Mouse (Mus musculus) erythroblast, adult 5-6 weeks (primary cell): ENCODE results near the gene Hnrnpab. TPM values are rescaled to one million over a fixed set of nuclear protein-coding genes. Genes with fewer than 3 reads are reported as not detected.
A peak's percentile ranks its signal among the peaks of the same experiment; 100 is the strongest.

Experiments used
- ATAC-seq: replicated peaks from 2 replicates; pipeline ENCODE4 v1.8.0; 2016; ENCODE audit warnings: moderate number of reproducible peaks, mild to moderate bottlenecking, moderate TSS enrichment, inconsistent platforms; ENCODE audit not compliant: poor library complexity, low FRiP score, severe bottlenecking
- total RNA-seq, 2 experiments: library from RNA; stranded (forward) in 1 of 2; stranded (reverse) in 1 of 2; fragments of 150-400 nt in 1 of 2; fragments of 200-764, 138-1000 nt in 1 of 2; gene quantifications; 2 replicates each; pipeline versions ENCODE4 v1.2.3 to v1.2.4; 2015 to 2017; ENCODE audit warnings: low replicate concordance in 2 of 2

Hnrnpab gene
- total RNA-seq (2015; ENCODE audit: low replicate concordance) (140 and 157 TPM in 2 replicates), total RNA-seq (2017; ENCODE audit: low replicate concordance) (174 and 180 TPM in 2 replicates)

DNA sequence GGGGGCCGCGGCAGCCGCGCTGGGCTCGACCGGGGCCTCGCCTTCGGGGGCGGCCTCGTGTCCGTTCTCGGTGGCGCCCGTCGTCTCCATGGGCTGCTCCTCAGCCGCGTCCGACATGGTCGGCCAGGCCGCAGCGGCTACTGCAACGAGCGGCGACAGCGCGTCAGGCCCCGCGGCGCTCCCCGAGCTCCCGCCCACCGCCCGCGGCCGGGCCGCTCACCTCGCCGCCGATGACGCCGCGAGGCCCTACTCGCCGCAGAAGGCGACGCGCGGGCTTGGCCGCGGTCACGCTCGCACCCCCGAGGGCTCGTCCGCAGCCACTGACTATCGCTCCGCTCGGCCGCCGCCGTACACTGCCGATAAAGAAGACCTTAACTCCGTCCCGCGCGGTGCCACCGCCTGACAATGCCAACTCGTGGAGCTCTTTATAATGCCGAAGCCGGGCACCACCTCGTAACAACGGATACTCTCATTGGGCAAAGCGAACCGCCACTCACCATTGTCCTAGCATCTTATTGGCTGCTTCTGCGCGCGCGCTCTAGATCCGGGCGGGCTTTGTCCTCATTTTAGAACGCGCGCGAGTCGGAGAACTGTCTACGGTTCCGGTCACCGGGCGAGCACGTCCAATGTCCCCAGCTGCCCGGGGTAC, at the start of gene Hnrnpab:
Hnrnpab (minus strand) TSS at position 401 of the 649 bp plus-strand sequence.
- ATAC-seq: peak; percentile 85

DNA sequence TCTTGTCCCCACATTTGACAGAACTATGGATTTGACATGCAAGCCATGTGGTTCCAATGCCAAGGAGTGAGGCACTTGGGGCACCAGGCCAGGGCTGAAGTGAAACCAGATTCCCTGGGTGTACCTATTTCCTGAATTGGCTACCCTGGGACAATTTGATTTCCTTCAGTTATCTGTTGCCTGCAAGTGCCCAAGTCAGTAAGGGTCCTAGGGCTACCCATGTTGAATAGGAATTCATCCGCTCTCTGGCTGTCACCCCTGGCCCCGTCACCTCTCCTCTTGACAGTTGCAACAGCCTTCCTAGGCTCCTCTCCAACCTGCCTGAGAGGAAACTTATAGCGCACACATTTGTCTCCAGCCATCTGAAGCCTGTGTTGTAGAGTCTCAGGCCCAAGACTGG, 48.2 kb upstream of the Hnrnpab start:
- no peak for ATAC-seq

GRCm38 (mm10) chr11:51653736-51654135, 47.1 kb upstream of the Hnrnpab start:
- no peak for ATAC-seq

GRCm38 (mm10) chr11:51652889-51653418, 46.3 kb upstream of the Hnrnpab start:
- ATAC-seq: no peak

DNA sequence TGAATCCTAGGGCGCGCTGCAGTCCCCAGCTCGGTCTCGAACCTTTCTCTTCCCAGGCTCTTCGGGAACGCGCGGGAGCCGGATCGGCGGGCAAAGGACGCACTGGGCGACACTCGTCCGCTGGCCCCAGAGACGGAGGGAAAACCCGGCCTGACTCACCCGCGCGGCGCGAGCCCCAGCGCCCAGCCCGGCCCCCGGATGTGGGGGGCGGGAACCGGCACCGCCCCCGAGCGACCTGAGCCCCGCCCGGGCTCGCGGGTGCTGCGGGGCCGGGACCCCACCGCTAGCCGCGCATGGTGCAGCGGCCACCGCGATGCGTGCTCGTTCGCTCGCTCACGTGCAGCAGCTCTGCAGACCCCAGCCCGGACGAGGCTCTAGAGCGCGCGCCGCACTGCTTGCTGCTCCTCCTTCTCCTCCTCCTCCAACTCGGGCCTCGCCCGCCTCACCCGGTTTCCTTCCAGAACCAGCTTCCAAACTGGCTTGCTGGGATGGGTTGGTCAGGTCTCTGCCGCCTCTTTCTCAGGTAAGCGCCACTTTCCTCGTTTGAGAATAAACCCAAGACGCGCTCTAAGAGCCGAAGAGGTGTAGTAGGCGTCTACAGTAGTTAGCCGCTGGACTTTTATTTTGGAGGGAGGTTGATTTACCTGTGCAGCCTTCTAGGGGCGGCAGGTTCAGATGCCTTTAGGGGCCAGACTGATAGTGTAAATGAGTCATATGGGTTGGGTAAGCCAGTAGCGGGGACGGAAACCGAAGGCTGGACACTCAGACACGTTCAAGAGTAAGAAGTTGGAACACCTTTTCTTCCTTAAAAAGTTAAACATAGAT, 44.3 kb upstream of the Hnrnpab start, which contains the start of the genes N4bp3 and D930048N14Rik:
N4bp3 (minus strand) TSS at position 152 of the 825 bp plus-strand sequence.
D930048N14Rik (plus strand) TSS at position 264 of the 825 bp plus-strand sequence.
- no peak for ATAC-seq

GRCm38 (mm10) chr11:51650261-51650660, 43.6 kb upstream of the Hnrnpab start:
- no peak for ATAC-seq

DNA sequence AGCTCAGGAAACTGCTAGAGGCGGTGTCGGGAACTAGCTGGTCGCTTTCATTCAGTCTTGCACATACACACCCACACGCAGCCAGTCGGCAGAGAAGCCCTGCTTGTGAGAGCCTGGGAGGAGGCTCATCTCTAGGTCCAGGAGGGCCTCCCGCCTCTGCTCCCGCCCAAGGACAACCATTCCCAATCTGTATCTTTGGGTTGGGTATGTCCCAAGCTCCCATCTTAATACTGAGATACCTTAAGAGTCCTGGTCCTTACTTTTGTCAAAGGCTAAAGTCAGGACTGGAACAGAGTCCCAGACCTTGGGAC, 43.2 kb upstream of the Hnrnpab start:
- no peak for ATAC-seq

- no peak for ATAC-seq
These were observed 42.7 kb upstream of the Hnrnpab start for GRCm38 (mm10) chr11:51649111-51649888.

- ATAC-seq: no peak
These were observed 41.9 kb upstream of the Hnrnpab start for GRCm38 (mm10) chr11:51648566-51648965.

GRCm38 (mm10) chr11:51646751-51647667, 40.4 kb upstream of the Hnrnpab start:
- no peak for ATAC-seq

- no peak for ATAC-seq
These were observed 39.6 kb upstream of the Hnrnpab start for GRCm38 (mm10) chr11:51646245-51646644.

DNA sequence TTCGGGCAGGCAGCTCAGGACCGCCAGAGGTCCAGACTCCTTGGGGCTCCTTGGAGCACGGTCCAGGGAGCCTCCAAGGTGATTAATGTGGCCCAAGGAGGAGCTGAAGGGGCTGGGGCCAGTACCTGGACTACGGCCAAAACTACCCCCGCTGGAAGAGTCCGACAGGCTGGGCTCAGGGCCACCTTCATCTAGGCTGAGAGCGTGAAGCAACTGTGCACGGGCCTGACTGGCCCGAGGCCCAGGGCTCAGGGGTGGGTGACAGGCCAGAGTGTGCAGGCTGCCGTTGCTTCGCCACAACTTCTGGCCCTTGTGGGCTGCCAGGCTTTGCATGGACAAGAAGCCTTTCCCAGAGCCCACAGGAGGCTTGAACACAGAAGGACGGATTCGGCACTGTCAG, 38.6 kb upstream of the Hnrnpab start:
- no peak for ATAC-seq

GRCm38 (mm10) chr11:51644217-51644616, 37.6 kb upstream of the Hnrnpab start:
- ATAC-seq: no peak

- ATAC-seq: no peak
These were observed 37.1 kb upstream of the Hnrnpab start for GRCm38 (mm10) chr11:51643761-51644160.

- no peak for ATAC-seq
These were observed 36.6 kb upstream of the Hnrnpab start for GRCm38 (mm10) chr11:51643202-51643601.

GRCm38 (mm10) chr11:51640748-51641147, 34.1 kb upstream of the Hnrnpab start:
- no peak for ATAC-seq

DNA sequence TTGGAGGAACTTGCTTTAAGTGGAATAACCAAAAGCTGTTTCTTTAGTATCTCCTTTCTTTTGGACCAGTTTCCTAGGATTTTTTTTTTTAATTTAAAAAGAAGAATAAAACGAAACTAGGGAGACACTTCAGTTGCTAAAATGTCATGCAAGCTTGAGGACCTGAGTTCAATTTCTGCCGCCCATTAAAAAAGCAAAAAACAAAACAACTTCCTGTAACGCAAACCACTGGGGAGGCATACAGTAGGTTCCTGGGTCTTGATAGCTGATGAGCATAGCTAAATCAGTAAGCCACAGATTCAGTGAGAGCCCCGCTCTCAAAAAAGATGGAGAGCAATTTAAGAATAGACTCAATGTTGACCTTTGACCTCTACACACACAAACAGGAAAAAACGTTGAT, 31.9 kb upstream of the Hnrnpab start:
- no peak for ATAC-seq

GRCm38 (mm10) chr11:51637971-51638414, 31.3 kb upstream of the Hnrnpab start:
- ATAC-seq: no peak

GRCm38 (mm10) chr11:51636323-51636684, 29.7 kb upstream of the Hnrnpab start:
- ATAC-seq: peak; percentile 86
